Mouse (Mus musculus): ENCODE data around the gene Nsun7. TPM values are rescaled to one million over a fixed set of nuclear protein-coding genes. Genes with fewer than 3 reads are reported as not detected.
"Not testable (repeated sequence)": the region's sequence is repeated elsewhere in the genome, so short reads cannot be mapped to it uniquely, and the experiment has no call there.

Gene Nsun7
- total and polyA plus RNA-seq, 2 experiments from 2014 or later: 0.07 TPM; not detected in 1

DNA sequence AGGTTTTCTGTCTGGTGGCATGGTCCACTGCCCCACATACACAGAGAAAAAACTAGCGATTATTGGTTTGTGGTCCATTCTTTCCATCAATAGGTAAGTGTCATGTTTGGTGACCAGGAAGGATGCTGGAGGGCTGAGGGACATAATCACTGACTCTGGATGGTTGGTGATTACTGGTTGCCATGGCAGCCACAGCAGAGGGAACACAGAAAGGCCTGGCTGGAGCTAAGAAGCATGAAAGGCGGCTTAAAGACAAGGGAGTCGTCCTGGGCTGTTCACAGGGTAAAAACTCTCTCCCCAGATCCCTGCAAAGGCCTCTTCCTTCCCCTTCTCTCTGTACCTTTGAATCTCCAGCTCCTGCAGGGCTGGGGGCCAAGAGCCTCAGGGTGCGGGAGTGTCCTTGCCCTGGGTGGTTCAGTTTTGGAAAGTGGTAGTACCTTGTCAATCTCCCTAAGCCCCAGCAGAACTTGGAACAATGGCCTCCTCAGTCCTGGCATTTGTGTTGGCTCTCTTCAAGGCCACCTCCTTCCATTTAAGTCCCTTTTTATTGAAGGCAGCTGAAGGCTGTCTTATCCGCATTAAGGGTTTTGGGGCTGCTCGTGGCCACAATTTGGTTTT is 15.5 kb upstream of the Nsun7 start:
- no peak for DNase-seq (ENCODE audit: low spot score)
- H3K36me3 ChIP-seq (replicated peaks; ENCODE audit: control insufficient read depth, insufficient read depth, low read length): no peaks in the 10 kb centered on the region
- TF ChIP-seq EP300 (IDR thresholded peaks at IDR 0.05; ENCODE audit: low read depth) (no peak), CTCF (IDR thresholded peaks at IDR 0.05; ENCODE audit: low read depth) (no peak)
- H3K27ac ChIP-seq (ENCODE audit: low read depth): no peak overlapping the region
- no peak overlapping the region for H3K9ac ChIP-seq (replicated peaks; ENCODE audit: low read depth, low read length)
- no peaks in the 10 kb centered on the region for H3K4me1 ChIP-seq (ENCODE audit: control insufficient read depth, insufficient read depth)
- H3K9me3 ChIP-seq (replicated peaks; ENCODE audit: control insufficient read depth, low read length): no peaks in the 10 kb centered on the region
- 74% methylated on average over 6 of the region's 6 CpGs for WGBS
- ATAC-seq (ENCODE audit: insufficient read depth, low read depth): no peak
- H3K27me3 ChIP-seq (ENCODE audit: control insufficient read depth, insufficient read depth, low read length): no peaks in the 10 kb centered on the region
- no peak overlapping the region for H3K4me2 ChIP-seq (ENCODE audit: low read depth, low read length)
- no peak overlapping the region for H3K4me3 ChIP-seq (ENCODE audit: low read depth, low read length)

DNA sequence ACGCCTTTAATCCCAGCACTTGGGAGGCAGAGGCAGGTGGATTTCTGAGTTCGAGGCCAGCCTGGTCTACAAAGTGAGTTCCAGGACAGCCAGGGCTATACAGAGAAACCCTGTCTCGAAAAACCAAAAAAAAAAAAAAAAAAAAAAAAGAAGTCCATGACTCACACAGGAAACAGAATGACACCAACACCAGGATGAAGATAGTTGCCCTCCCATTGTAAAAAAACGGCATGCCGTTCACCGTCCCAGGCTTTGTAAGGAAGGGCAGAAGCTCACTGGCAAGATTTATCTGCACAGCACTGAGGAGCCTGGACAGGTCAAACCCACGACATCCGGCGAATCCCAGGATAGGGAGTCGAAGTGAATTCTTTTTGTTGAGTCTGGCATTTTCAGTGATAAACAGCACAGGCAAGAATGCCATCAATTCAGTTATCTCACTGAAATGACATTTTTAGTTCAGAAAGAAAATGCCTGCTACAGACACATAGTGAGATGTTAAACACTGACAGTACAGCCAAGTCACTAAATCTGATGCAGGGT is 13.7 kb upstream of the Nsun7 start:
- no peak for TF ChIP-seq CTCF (IDR thresholded peaks at IDR 0.05; ENCODE audit: low read depth)
- TF ChIP-seq EP300 (IDR thresholded peaks at IDR 0.05; ENCODE audit: low read depth): no peak
- Histone ChIP-seq H3K9me3 (replicated peaks; ENCODE audit: control insufficient read depth, low read length) (no peaks in the 10 kb centered on the region), H3K4me3 (ENCODE audit: low read depth, low read length) (no peak overlapping the region), H3K27me3 (ENCODE audit: control insufficient read depth, insufficient read depth, low read length) (no peaks in the 10 kb centered on the region), H3K27ac (ENCODE audit: low read depth) (no peak overlapping the region), H3K9ac (replicated peaks; ENCODE audit: low read depth, low read length) (no peak overlapping the region), H3K4me1 (ENCODE audit: control insufficient read depth, insufficient read depth) (no peaks in the 10 kb centered on the region), H3K4me2 (ENCODE audit: low read depth, low read length) (no peak overlapping the region), H3K36me3 (replicated peaks; ENCODE audit: control insufficient read depth, insufficient read depth, low read length) (no peaks in the 10 kb centered on the region)
- ATAC-seq (ENCODE audit: insufficient read depth, low read depth) (no peak), DNase-seq (ENCODE audit: low spot score) (no peak)
- 30% methylated on average over 8 of the region's 10 CpGs for WGBS

DNA sequence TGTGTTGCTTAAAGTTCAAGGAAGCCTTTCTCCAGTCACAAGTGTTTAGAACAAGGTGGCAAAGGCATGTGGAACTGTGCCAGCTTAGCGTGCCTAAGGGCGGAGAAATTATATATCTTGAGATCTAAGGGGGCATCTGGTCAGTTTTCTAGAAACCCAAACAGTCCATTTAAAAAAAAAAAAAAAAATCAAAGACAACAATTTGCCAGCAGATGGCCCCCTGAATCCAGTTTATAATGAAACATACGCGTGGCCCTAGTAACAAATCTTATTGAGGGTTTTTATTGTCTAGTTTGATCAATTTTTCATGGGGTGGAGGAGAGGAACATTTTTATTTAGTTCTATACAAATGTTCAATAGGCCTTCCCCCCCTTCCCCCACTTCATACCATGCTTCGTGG is 6.5 kb upstream of the Nsun7 start:
- no peak overlapping the region for H3K4me2 ChIP-seq (ENCODE audit: low read depth, low read length)
- H3K4me1 ChIP-seq (ENCODE audit: control insufficient read depth, insufficient read depth): no peaks in the 10 kb centered on the region
- no peak overlapping the region for H3K9ac ChIP-seq (replicated peaks; ENCODE audit: low read depth, low read length)
- TF ChIP-seq EP300 (IDR thresholded peaks at IDR 0.05; ENCODE audit: low read depth): no peak
- TF ChIP-seq CTCF (IDR thresholded peaks at IDR 0.05; ENCODE audit: low read depth): peak; percentile 21; the same call in 1 of the 2 replicates
- no peak overlapping the region for H3K27ac ChIP-seq (ENCODE audit: low read depth)
- ATAC-seq (ENCODE audit: insufficient read depth, low read depth) (no peak), DNase-seq (ENCODE audit: low spot score) (no peak)
- WGBS: 54% methylated on average over 5 of the region's 5 CpGs
- no peaks in the 10 kb centered on the region for H3K9me3 ChIP-seq (replicated peaks; ENCODE audit: control insufficient read depth, low read length)
- no peaks in the 10 kb centered on the region for H3K36me3 ChIP-seq (replicated peaks; ENCODE audit: control insufficient read depth, insufficient read depth, low read length)
- H3K27me3 ChIP-seq (ENCODE audit: control insufficient read depth, insufficient read depth, low read length): no peaks in the 10 kb centered on the region
- H3K4me3 ChIP-seq (ENCODE audit: low read depth, low read length): no peak overlapping the region

DNA sequence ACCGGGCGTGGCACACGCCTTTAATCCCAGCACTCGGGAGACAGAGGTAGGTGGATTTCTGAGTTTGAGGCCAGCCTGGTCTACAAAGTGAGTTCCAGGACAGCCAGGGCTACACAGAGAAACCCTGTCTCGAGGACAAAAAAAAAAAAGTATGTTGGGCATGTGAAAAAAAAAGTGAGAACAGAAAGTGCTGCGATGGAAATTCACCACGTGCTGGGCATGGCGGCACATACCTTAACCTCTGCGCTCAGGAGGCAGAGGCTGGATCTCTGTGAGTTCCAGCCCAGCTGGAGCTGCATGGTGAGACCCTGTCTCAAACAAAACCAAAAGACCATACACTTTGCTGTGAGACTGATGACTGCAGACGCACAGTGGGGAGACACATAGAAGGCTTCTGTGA is 4.7 kb upstream of the Nsun7 start:
- Histone ChIP-seq H3K4me3 (ENCODE audit: low read depth, low read length) (no peak overlapping the region), H3K27ac (ENCODE audit: low read depth) (no peak overlapping the region), H3K4me1 (ENCODE audit: control insufficient read depth, insufficient read depth) (no peaks in the 10 kb centered on the region), H3K9ac (replicated peaks; ENCODE audit: low read depth, low read length) (no peak overlapping the region), H3K27me3 (ENCODE audit: control insufficient read depth, insufficient read depth, low read length) (0 out of 2 replicates have a peak, but pooled peaks cover under 1% of the 10 kb centered on the region), H3K36me3 (replicated peaks; ENCODE audit: control insufficient read depth, insufficient read depth, low read length) (no peaks in the 10 kb centered on the region), H3K4me2 (ENCODE audit: low read depth, low read length) (no peak overlapping the region), H3K9me3 (replicated peaks; ENCODE audit: control insufficient read depth, low read length) (no peaks in the 10 kb centered on the region)
- DNase-seq (ENCODE audit: low spot score) (no peak), ATAC-seq (ENCODE audit: insufficient read depth, low read depth) (no peak)
- TF ChIP-seq CTCF (IDR thresholded peaks at IDR 0.05; ENCODE audit: low read depth) (no peak), EP300 (IDR thresholded peaks at IDR 0.05; ENCODE audit: low read depth) (no peak)
- WGBS: 82% methylated on average over 10 of the region's 10 CpGs

DNA sequence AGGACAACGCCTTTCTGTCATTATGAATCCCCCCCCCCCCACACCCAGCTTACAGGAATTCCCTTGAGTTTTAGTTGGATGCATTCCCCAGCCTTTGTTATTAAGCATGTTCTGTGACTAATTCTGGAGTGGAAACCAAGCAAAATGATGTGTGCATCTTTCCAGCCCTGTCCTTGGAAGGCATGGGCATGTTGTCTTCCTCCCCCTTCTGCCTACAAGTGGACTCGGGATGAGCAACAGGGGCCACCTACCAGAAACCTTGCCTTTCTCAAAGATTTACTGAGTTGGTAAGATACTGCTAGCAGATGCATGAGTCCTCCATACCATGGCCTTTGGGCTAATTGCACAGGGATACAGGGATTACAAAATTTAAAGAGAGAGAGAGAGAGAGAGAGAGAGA is 697 bp upstream of the Nsun7 start:
- 58% methylated on average over 2 of the region's 2 CpGs for WGBS
- H3K27me3 ChIP-seq (ENCODE audit: control insufficient read depth, insufficient read depth, low read length): 0 out of 2 replicates have a peak, but pooled peaks cover 3% of the 10 kb centered on the region
- no peaks in the 10 kb centered on the region for H3K4me1 ChIP-seq (ENCODE audit: control insufficient read depth, insufficient read depth)
- no peaks in the 10 kb centered on the region for H3K9me3 ChIP-seq (replicated peaks; ENCODE audit: control insufficient read depth, low read length)
- no peaks in the 10 kb centered on the region for H3K36me3 ChIP-seq (replicated peaks; ENCODE audit: control insufficient read depth, insufficient read depth, low read length)
- no peak overlapping the region for H3K4me3 ChIP-seq (ENCODE audit: low read depth, low read length)
- DNase-seq (ENCODE audit: low spot score) (no peak), ATAC-seq (ENCODE audit: insufficient read depth, low read depth) (no peak)
- no peak overlapping the region for H3K27ac ChIP-seq (ENCODE audit: low read depth)
- TF ChIP-seq CTCF (IDR thresholded peaks at IDR 0.05; ENCODE audit: low read depth) (no peak), EP300 (IDR thresholded peaks at IDR 0.05; ENCODE audit: low read depth) (no peak)
- H3K4me2 ChIP-seq (ENCODE audit: low read depth, low read length): no peak overlapping the region
- H3K9ac ChIP-seq (replicated peaks; ENCODE audit: low read depth, low read length): no peak overlapping the region

DNA sequence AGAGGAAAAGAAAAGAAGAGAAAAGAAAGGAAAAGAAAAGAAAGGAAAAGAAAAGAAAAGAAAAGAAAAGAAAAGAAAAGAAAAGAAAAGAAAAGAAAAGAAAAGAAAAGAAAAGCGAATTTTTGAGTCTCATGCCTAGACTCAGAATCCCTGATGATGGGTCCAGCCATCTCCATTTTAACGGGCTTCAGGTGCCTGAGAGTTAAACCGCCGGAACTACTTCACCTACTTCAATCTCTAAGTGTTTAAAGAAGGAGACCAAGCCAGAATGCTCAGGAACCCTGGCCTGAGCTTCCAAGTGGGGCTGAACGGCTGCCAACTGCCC is 304 bp upstream of the Nsun7 start:
- not testable (repeated sequence) for H3K27me3 ChIP-seq (ENCODE audit: control insufficient read depth, insufficient read depth, low read length); H3K27ac ChIP-seq (ENCODE audit: low read depth); ATAC-seq (ENCODE audit: insufficient read depth, low read depth); H3K4me1 ChIP-seq (ENCODE audit: control insufficient read depth, insufficient read depth); H3K36me3 ChIP-seq (replicated peaks; ENCODE audit: control insufficient read depth, insufficient read depth, low read length); H3K9me3 ChIP-seq (replicated peaks; ENCODE audit: control insufficient read depth, low read length); H3K9ac ChIP-seq (replicated peaks; ENCODE audit: low read depth, low read length); DNase-seq (ENCODE audit: low spot score)
- 9% methylated on average over 5 of the region's 5 CpGs for WGBS
- peak overlapping the region; percentile 77 for H3K4me2 ChIP-seq (ENCODE audit: low read depth, low read length)
- peak overlapping the region; percentile 59 for H3K4me3 ChIP-seq (ENCODE audit: low read depth, low read length)
